24 mouse cellular contexts compared by ENCODE assay signal in the genomic region with DNA sequence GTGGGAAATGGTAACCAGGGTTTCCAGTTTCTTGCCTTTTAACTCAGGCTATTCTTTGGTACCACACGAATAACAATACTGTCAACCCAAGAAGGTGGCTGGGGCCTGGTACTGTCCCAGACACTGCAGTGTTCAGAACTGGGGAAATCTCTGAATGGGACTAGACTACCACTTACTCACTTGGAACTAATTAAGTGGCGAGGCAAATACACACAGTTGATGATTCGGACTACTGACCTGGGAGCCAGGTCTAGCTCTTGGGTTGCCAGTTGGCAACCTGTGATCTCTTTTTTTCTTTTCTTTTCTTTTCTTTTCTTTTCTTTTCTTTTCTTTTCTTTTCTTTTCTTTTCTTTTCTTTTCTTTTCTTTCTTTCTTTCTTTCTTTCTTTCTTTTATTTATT. TPM values are rescaled to one million over a fixed set of nuclear protein-coding genes. Genes with fewer than 3 reads are reported as not detected.
DNase-seq lines count a peak whose midpoint lies in the region; ATAC-seq lines count a peak whose summit lies in the region.
"Had no signal": no experiment of that assay in that cellular context is flagged by ENCODE, and none has a peak within 500 bp of the region (broad histone marks: within the 10 kb centered on the region; RNA-seq: fewer than 3 reads in every experiment).

No protein-coding gene starts in this region.

- ATAC-seq in liver, embryonic 12.5 days, result 0 out of 2 replicates have a peak, but pooled peaks have one; percentile 27
- no peak for ATAC-seq in liver, embryonic 16.5 days (ENCODE audit: low read depth)
- ATAC-seq: activated CD4-positive, CD25-positive, alpha-beta regulatory T cell, adult 4 months; forebrain, embryonic 13.5 days; forebrain, postnatal 0 days; Patski had no signal

- WGBS in liver, embryonic 12.5 days (ENCODE audit: insufficient replicate concordance), result 63% methylated on average over 3 of the region's 3 CpGs
- 53% methylated on average over 3 of the region's 3 CpGs for WGBS in liver, embryonic 16.5 days (ENCODE audit: insufficient replicate concordance)

- peaks cover 14% of the 10 kb centered on the region for H3K4me1 ChIP-seq in liver, embryonic 12.5 days
- H3K4me1 ChIP-seq in liver, embryonic 16.5 days (ENCODE audit: control insufficient read depth, low read depth, low read length), result peaks cover 6% of the 10 kb centered on the region

- H3K4me3 ChIP-seq in liver, embryonic 12.5 days, result no peak overlapping the region
- H3K4me3 ChIP-seq in liver, embryonic 16.5 days (ENCODE audit: low read depth, low read length), result no peak overlapping the region
- H3K4me3 ChIP-seq: embryonic facial prominence, embryonic 13.5 days; forebrain, embryonic 13.5 days; gastrocnemius, adult 2 months; heart, embryonic 10.5 days; hindbrain, embryonic 12.5 days had no signal

- no peaks in the 10 kb centered on the region for H3K27me3 ChIP-seq in liver, embryonic 12.5 days (replicated peaks)
- no peaks in the 10 kb centered on the region for H3K27me3 ChIP-seq in liver, embryonic 16.5 days (ENCODE audit: control insufficient read depth, insufficient read depth, low read depth, low read length)
- H3K27me3 ChIP-seq: embryonic facial prominence, embryonic 13.5 days; forebrain, embryonic 13.5 days; hindbrain, embryonic 12.5 days; Patski had no signal

- no peaks in the 10 kb centered on the region for H3K36me3 ChIP-seq in liver, embryonic 12.5 days
- no peaks in the 10 kb centered on the region for H3K36me3 ChIP-seq in liver, embryonic 16.5 days (ENCODE audit: control insufficient read depth, insufficient read depth)
- H3K36me3 ChIP-seq: embryonic facial prominence, embryonic 13.5 days; heart, embryonic 10.5 days; hindbrain, embryonic 12.5 days had no signal

- H3K4me2 ChIP-seq in liver, embryonic 12.5 days, result no peak overlapping the region
- H3K4me2 ChIP-seq in liver, embryonic 16.5 days (ENCODE audit: low read depth, low read length), result no peak overlapping the region
- H3K4me2 ChIP-seq: embryonic facial prominence, embryonic 13.5 days; forebrain, embryonic 13.5 days; hindbrain, embryonic 12.5 days had no signal

- DNase-seq in kidney, adult 9 months, result peak; percentile 50
- no peak for DNase-seq in kidney, adult 18-20 months
- no peak for DNase-seq in liver
- no peak for DNase-seq in frontal cortex, postnatal 25 days (ENCODE audit: low spot score in 2 of 2)
- DNase-seq in embryo, embryonic 10 days (ENCODE audit: low spot score), result no peak
- DNase-seq: adrenal gland, postnatal 14 days; cerebellum, adult 11-12 months; cerebellum, adult 9-10 months; cerebellum, postnatal 25 days; forebrain, postnatal 0 days; gastrocnemius, adult 2 months; gastrocnemius, postnatal 36 days; heart, adult 18-20 months; heart, postnatal 10 days; heart, postnatal 4 days had no signal

- no peaks in the 10 kb centered on the region for H3K9me3 ChIP-seq in liver, embryonic 12.5 days (replicated peaks)
- no peaks in the 10 kb centered on the region for H3K9me3 ChIP-seq in liver, embryonic 16.5 days (replicated peaks; ENCODE audit: control insufficient read depth, low read length)
- H3K9me3 ChIP-seq: embryonic facial prominence, embryonic 13.5 days; forebrain, embryonic 13.5 days; heart, embryonic 10.5 days; hindbrain, embryonic 12.5 days had no signal

- 0 out of 2 replicates have a peak overlapping the region, but pooled peaks have one; percentile 7 for H3K27ac ChIP-seq in liver, embryonic 12.5 days
- H3K27ac ChIP-seq in liver, embryonic 16.5 days (ENCODE audit: low read length), result peak overlapping the region; percentile 62
- H3K27ac ChIP-seq: embryonic facial prominence, embryonic 13.5 days; forebrain, embryonic 13.5 days; gastrocnemius, adult 2 months; hindbrain, embryonic 12.5 days had no signal

- no peak overlapping the region for H3K9ac ChIP-seq in liver, embryonic 12.5 days
- H3K9ac ChIP-seq in liver, embryonic 16.5 days (ENCODE audit: low read depth, low read length), result no peak overlapping the region
- H3K9ac ChIP-seq: embryonic facial prominence, embryonic 13.5 days; forebrain, embryonic 13.5 days; forebrain, postnatal 0 days; hindbrain, embryonic 12.5 days had no signal

RNA-seq across cellular contexts. Expression of a gene that starts 9.8 kb away (rescaled TPM):
- polyA plus RNA-seq in liver, embryonic 12.5 days (2016; fragmentation: Nextera tagmentation; extraction: Ambion mirVana), result 0.10 TPM in 1 of 2 replicates, not detected in the other
- 0.05 and 0.11 TPM in 2 replicates for polyA plus RNA-seq in liver, embryonic 16.5 days (2015; fragmentation: Nextera tagmentation; extraction: Ambion mirVana)
- polyA plus RNA-seq: activated CD4-positive, CD25-positive, alpha-beta regulatory T cell, adult 4 months; forebrain, embryonic 13.5 days had no signal

RNA-seq across cellular contexts. Expression of a gene that starts 17.3 kb away (rescaled TPM):
- 25.6 and 25.7 TPM in 2 replicates for polyA plus RNA-seq in liver, embryonic 12.5 days (2016; fragmentation: Nextera tagmentation; extraction: Ambion mirVana)
- 12.0 and 13.2 TPM in 2 replicates for polyA plus RNA-seq in liver, embryonic 16.5 days (2015; fragmentation: Nextera tagmentation; extraction: Ambion mirVana)

RNA-seq across cellular contexts. Expression of a gene that starts 29.0 kb away (rescaled TPM):
- polyA plus RNA-seq in liver, embryonic 12.5 days (2016; fragmentation: Nextera tagmentation; extraction: Ambion mirVana), result not detected in 2 replicates
- polyA plus RNA-seq in liver, embryonic 16.5 days (2015; fragmentation: Nextera tagmentation; extraction: Ambion mirVana), result 0.05 TPM in 1 of 2 replicates, not detected in the other
- polyA plus RNA-seq: heart, embryonic 14.5 days had no signal
